Mouse (Mus musculus) colon, adult 2 months (tissue): ENCODE measurements around the gene Olfr99. TPM values are rescaled to one million over a fixed set of nuclear protein-coding genes. Genes with fewer than 3 reads are reported as not detected.

Experiments used
- polyA plus RNA-seq: library from polyadenylated mRNA; depleted of rRNA; stranded (reverse); fragments of >200 nt; gene quantifications from 2 replicates; pipeline ENCODE4 v1.2.3, GENCODE M21; 2012; rRNA removed

The Olfr99 gene
- polyA plus RNA-seq = not detected in 2 replicates

GRCm38 (mm10) chr17:37283360-37283759 lies at the start of gene Olfr99:
Olfr99 (minus strand) TSS chr17:37283460.

GRCm38 (mm10) chr17:37316954-37317353 lies 33.7 kb upstream of the Olfr99 start, which contains the start of gene Olfr102:
Olfr102 (minus strand) TSS chr17:37317054.

GRCm38 (mm10) chr17:37304213-37304612 lies 21.0 kb upstream of the Olfr99 start, which contains the start of gene Olfr101:
Olfr101 (minus strand) TSS chr17:37304313.

GRCm38 (mm10) chr17:37270058-37270701 lies 13.1 kb downstream of the Olfr99 start, which contains the start of gene H2-M3:
H2-M3 (plus strand) TSS chr17:37270220.

GRCm38 (mm10) chr17:37263626-37264025 lies 19.6 kb downstream of the Olfr99 start, which contains the start of gene Olfr98:
Olfr98 (minus strand) TSS chr17:37263749.

GRCm38 (mm10) chr17:37237230-37237629 lies 46.0 kb downstream of the Olfr99 start, which contains the start of gene Olfr97:
Olfr97 (minus strand) TSS chr17:37237330.

Other genes starting within 250 kb of the Olfr99 start
- 20.3 and 20.6 TPM in 2 replicates for gene Gabbr1, start 237.5 kb downstream of the Olfr99 start, polyA plus RNA-seq
- gene Olfr90, start 195.0 kb downstream of the Olfr99 start, polyA plus RNA-seq = not detected in 2 replicates
- gene Olfr91, start 185.2 kb downstream of the Olfr99 start, polyA plus RNA-seq = not detected in 2 replicates
- not detected in 2 replicates for gene Olfr92, start 163.4 kb downstream of the Olfr99 start, polyA plus RNA-seq
- gene Olfr93, start 122.0 kb downstream of the Olfr99 start, polyA plus RNA-seq = not detected in 2 replicates
- 0.21 and 0.38 TPM in 2 replicates for gene Ubd, start 89.6 kb downstream of the Olfr99 start, polyA plus RNA-seq
- not detected in 2 replicates for gene Olfr94, start 82.5 kb downstream of the Olfr99 start, polyA plus RNA-seq
- not detected in 2 replicates for gene Olfr95, start 70.3 kb downstream of the Olfr99 start, polyA plus RNA-seq
- gene Olfr96, start 63.3 kb downstream of the Olfr99 start, polyA plus RNA-seq = not detected in 2 replicates
- gene Olfr97, start 46.1 kb downstream of the Olfr99 start, polyA plus RNA-seq = not detected in 2 replicates
- not detected in 2 replicates for gene Olfr98, start 19.7 kb downstream of the Olfr99 start, polyA plus RNA-seq
- gene H2-M3, start 13.2 kb downstream of the Olfr99 start, polyA plus RNA-seq = 7.4 and 7.7 TPM in 2 replicates
- not detected in 2 replicates for gene Olfr101, start 20.9 kb upstream of the Olfr99 start, polyA plus RNA-seq
- not detected in 2 replicates for gene Olfr102, start 33.6 kb upstream of the Olfr99 start, polyA plus RNA-seq
- not detected in 2 replicates for gene Olfr103, start 56.2 kb upstream of the Olfr99 start, polyA plus RNA-seq
- not detected in 2 replicates for gene Olfr104-ps, start 76.1 kb upstream of the Olfr99 start, polyA plus RNA-seq
- not detected in 2 replicates for gene Olfr105-ps, start 95.6 kb upstream of the Olfr99 start, polyA plus RNA-seq
- not detected in 2 replicates for gene Olfr106-ps, start 106.9 kb upstream of the Olfr99 start, polyA plus RNA-seq
- not detected in 2 replicates for gene Olfr107, start 115.8 kb upstream of the Olfr99 start, polyA plus RNA-seq
- gene Olfr108, start 162.0 kb upstream of the Olfr99 start, polyA plus RNA-seq = not detected in 2 replicates
- gene Olfr109, start 175.5 kb upstream of the Olfr99 start, polyA plus RNA-seq = not detected in 2 replicates
- 0.84 and 1.1 TPM in 2 replicates for gene H2-M2, start 200.1 kb upstream of the Olfr99 start, polyA plus RNA-seq
- gene Olfr110, start 209.0 kb upstream of the Olfr99 start, polyA plus RNA-seq = not detected in 2 replicates
- gene Olfr111, start 224.6 kb upstream of the Olfr99 start, polyA plus RNA-seq = 0.10 TPM in 1 of 2 replicates, not detected in the other